Mouse (Mus musculus) liver, postnatal 0 days (tissue): Measurements from ENCODE around the gene Catspere2.
"Not testable (repeated sequence)": the region's sequence is repeated elsewhere in the genome, so short reads cannot be mapped to it uniquely, and the experiment has no call there.

Experiments used
- CTCF ChIP-seq: sonication (generic); IDR thresholded peaks from 2 replicates; pipeline ENCODE4 v1.5.1; 2016; ENCODE audit warnings: antibody characterized with exemption, low read depth
- EP300 ChIP-seq: IDR thresholded peaks from 2 replicates; pipeline ENCODE4 v1.6.1; 2016; ENCODE audit warnings: antibody characterized with exemption, low read depth, mild to moderate bottlenecking

GRCm38 (mm10) chr1:177983582-177983981 lies 359 bp downstream of the Catspere2 start:
- not testable (repeated sequence) for TF ChIP-seq CTCF, EP300
